Mouse (Mus musculus): ENCODE measurements around the gene Fam24b. TPM values are rescaled to one million over a fixed set of nuclear protein-coding genes. Genes with fewer than 3 reads are reported as not detected.

The Fam24b gene
- polyA plus RNA-seq, 1 experiment = not detected

- H3K4me1 ChIP-seq (ENCODE audit: control insufficient read depth, insufficient read depth, low read length) = no peaks in the 10 kb centered on the region
- no peak overlapping the region for H3K4me3 ChIP-seq (ENCODE audit: insufficient read depth, low read length)
- TF ChIP-seq POLR2A (IDR thresholded peaks at IDR 0.05; ENCODE audit: low read depth, low read length) (no peak), CTCF (IDR thresholded peaks at IDR 0.05; ENCODE audit: borderline replicate concordance, insufficient read depth, low read length) (no peak)
- H3K27ac ChIP-seq (ENCODE audit: insufficient read depth, low read length) = no peak overlapping the region
Observed at GRCm38 (mm10) chr7:131297151-131297550, 32.2 kb downstream of the Fam24b start.

Other genes starting within 250 kb of the Fam24b start
- gene 4933402N03Rik, start 183.2 kb downstream of the Fam24b start, polyA plus RNA-seq (2011; ENCODE audit: insufficient read length, low read depth, missing spikeins) = not detected in 2 replicates
- gene 5430419D17Rik, start 155.1 kb downstream of the Fam24b start, polyA plus RNA-seq (2011; ENCODE audit: insufficient read length, low read depth, missing spikeins) = not detected in 2 replicates
- not detected in 2 replicates for gene Cuzd1, start 7.2 kb downstream of the Fam24b start, polyA plus RNA-seq (2011; ENCODE audit: insufficient read length, low read depth, missing spikeins)
- not detected in 2 replicates for gene Fam24a, start 4.3 kb upstream of the Fam24b start, polyA plus RNA-seq (2011; ENCODE audit: insufficient read length, low read depth, missing spikeins)
- gene 2310057M21Rik, start 33.2 kb upstream of the Fam24b start, polyA plus RNA-seq (2011; ENCODE audit: insufficient read length, low read depth, missing spikeins) = 20.2 and 21.2 TPM in 2 replicates
- gene Pstk, start 41.6 kb upstream of the Fam24b start, polyA plus RNA-seq (2011; ENCODE audit: insufficient read length, low read depth, missing spikeins) = 41.4 and 44.2 TPM in 2 replicates
- 29.7 and 30.7 TPM in 2 replicates for gene Ikzf5, start 81.0 kb upstream of the Fam24b start, polyA plus RNA-seq (2011; ENCODE audit: insufficient read length, low read depth, missing spikeins)
- 105 and 109 TPM in 2 replicates for gene Acadsb, start 81.1 kb upstream of the Fam24b start, polyA plus RNA-seq (2011; ENCODE audit: insufficient read length, low read depth, missing spikeins)
- gene Hmx3, start 213.4 kb upstream of the Fam24b start, polyA plus RNA-seq (2011; ENCODE audit: insufficient read length, low read depth, missing spikeins) = not detected in 2 replicates
- not detected in 2 replicates for gene Hmx2, start 219.3 kb upstream of the Fam24b start, polyA plus RNA-seq (2011; ENCODE audit: insufficient read length, low read depth, missing spikeins)
- 89.7 and 99.4 TPM in 2 replicates for gene Bub3, start 230.7 kb upstream of the Fam24b start, polyA plus RNA-seq (2011; ENCODE audit: insufficient read length, low read depth, missing spikeins)

Data from embryonic fibroblast, embryonic 13.5 days (primary cell).